Mouse (Mus musculus): ENCODE data around the gene Nck2.

Nck2 gene

DNA sequence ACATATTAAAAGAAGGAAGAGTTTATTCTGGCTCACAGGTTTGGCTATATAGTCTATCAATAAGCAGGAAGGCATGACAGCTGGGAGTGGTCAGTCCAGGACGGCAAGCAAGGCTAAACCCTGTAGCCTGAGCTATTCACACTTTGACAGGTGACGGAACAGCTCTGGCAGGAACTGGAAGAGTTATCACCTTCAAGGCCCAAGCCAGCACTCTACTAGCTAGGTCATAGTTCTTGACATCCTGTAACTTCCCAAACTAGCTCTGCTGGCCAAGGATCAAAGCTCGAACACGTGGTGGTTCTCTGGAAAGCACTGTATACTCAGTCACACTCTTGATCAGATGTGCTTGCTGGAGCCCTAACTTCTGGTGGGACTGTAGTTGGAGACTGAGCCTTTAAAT, 10.5 kb upstream of the Nck2 start:
- DNase-seq (ENCODE audit: low spot score): no peak

DNA sequence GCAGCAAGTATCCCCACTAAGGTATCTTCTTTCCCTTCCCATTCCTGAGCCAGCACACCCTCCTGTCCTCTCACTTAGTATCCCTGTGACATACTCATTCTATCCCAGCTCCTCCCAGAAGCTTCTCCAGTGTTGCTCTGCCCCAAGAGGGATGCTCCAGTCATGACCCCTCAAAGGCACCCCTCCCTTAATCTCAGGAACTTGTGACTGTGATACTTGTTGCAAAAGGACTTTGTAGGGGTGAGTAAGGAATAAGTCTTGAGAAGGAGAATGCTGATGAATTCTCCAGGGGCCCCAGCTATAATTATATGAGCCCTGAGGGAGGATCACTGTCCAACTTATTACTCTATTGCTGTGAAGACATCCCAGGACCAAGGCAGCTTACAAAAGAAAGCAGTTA, 7.8 kb upstream of the Nck2 start:
- DNase-seq (ENCODE audit: low spot score): no peak

GRCm38 (mm10) chr1:43439261-43439660, 5.1 kb upstream of the Nck2 start:
- no peak for DNase-seq (ENCODE audit: low spot score)

- no peak for DNase-seq (ENCODE audit: low spot score)
These were observed 1.8 kb upstream of the Nck2 start for GRCm38 (mm10) chr1:43442568-43442967.

DNA sequence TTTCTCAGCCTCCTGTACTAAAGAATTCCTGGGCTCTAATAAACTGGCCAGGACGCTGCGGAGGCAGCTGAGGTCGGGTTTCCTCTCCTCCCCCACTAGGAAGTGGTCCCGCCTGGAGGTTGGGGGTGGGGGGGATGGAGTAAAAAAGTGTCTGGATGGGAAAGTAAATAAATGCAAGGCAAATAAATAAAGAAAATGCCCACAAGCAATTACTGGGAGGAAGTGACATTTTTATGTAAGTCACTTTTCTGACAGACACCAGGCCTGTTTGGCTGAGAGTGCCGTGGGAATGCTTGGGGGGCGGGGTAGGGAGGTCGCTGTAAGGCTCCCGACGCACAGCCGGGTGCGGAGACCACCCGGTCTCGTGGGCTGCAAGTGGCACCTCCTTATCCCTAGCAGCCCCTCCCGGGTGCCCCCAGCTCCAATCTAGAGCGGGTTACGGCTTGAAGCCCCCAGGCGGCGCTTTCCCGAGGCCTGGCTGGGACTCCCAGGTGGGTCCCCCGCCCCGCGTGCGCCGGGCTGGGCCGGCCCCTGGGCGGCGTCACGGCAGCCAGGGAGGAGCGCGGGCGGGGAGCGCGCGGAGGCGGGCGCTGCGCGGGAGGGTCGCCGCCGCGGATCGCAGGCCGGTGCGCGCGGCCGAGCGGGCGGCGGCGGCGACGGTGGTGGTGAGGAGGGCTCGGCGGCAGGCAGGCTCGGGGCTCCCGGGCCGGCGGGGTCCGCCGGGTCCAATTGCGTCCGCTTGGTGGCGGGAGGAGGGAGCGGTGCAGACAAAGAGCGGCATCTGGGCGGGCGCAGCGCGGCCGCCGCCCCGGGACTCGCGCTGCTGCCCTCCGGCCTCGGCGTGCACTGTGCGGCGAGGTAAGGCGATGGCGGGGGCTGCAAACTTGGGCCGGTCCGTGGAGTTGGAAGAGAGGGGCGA, 1.1 kb downstream of the Nck2 start:
- peak; percentile 95 for DNase-seq (ENCODE audit: low spot score)

- DNase-seq (ENCODE audit: low spot score): peak; percentile 81
These were observed 1.7 kb downstream of the Nck2 start for GRCm38 (mm10) chr1:43446089-43446533.

DNA sequence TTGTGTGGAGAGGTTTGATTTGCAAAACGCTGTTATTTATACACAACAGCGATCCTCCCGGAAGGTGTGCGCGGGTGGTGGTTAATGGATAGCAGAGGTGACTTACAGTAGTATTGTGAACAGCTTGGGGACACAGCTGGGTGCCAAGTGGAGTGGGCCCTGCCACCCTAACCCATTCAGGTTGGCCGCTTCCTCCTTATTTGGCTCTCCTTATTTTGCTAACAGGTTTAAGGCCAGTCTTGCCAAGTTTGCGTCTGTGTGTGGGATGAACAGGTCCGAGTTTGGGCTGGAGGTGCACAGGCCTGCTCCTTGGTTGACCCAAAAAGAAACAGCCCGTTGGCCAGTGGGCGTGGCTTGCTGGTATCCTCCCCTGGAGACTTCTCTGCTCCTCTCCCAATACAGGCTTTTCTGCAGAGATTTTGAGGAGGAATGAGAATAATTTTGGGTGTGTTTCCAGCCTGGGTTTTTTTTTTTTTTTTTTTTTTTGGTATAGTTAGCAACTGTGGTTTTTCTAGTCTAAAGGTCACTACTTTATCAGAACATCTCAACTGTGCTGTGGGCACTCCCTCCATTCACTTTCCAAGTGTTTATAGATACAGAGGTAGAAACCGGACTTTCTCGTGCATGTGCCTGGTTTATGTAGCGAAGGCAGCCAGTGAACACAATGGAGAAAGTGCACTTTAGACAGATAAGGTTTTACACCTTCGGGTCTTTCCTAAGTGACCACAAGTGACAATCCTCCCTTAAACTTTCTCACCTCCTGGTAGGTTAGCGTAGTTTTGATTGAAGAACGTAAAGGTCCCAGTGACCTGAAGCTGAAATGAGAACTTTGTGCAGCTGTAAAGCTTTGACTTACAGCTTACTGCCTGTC, 2.6 kb downstream of the Nck2 start:
- peak; percentile 71 for DNase-seq (ENCODE audit: low spot score)

DNA sequence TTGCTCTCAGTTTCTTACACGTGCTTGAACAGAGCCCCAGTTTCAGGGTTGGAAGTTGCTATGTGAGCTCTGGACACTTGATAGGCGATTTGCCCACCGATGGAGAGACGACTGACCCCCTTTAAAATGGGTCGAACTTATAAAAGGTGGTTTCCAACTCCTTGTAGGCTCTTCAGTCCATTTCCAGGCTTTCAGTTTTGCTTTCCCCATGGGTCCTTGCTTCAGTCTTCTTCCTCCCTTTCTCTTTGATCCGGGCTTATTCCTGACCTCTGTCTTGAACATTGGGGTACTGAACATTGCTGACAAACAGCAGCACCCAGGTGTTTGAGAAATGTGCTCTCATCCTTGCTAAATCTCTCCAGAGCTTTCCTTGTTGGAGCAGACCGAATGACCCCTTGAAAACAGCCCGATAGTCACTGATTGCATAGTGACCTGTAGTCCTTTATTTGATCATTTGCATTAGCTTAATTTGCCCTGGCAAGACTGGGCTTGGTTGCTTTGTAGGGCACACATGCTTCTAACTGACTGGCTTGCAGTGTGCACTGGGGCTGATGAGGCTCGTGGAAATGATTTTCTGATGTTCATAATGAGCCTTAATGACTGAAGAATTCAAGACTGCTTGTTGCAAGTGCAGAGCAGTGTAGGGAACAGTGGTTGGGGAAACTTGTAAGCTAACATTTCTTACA, 3.4 kb downstream of the Nck2 start:
- DNase-seq (ENCODE audit: low spot score): no peak

- no peak for DNase-seq (ENCODE audit: low spot score)
These were observed 6.4 kb downstream of the Nck2 start for GRCm38 (mm10) chr1:43450811-43451210.

DNA sequence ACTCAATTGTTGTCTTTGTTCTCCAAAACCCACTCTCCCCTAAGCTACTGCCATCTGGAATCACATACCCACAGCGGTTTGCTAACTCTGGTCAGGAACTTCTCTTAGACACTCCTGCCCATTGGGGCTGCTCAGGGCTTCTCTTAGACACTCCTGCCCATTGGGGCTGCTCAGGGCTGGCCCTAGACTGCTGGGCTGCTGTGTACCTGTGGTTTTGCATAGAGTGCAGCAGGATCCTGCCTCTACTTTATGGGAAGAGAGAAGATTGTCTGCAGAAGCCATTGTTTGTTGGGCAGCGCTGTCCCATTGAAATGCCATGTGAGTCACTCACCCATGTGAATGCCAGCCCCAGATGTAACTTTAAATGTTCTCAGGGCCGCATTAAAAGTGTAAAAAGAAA, 9.3 kb downstream of the Nck2 start:
- no peak for DNase-seq (ENCODE audit: low spot score)

- DNase-seq (ENCODE audit: low spot score): no peak
These were observed 10.4 kb downstream of the Nck2 start for GRCm38 (mm10) chr1:43454741-43455140.

GRCm38 (mm10) chr1:43455196-43455595, 10.8 kb downstream of the Nck2 start:
- no peak for DNase-seq (ENCODE audit: low spot score)

DNA sequence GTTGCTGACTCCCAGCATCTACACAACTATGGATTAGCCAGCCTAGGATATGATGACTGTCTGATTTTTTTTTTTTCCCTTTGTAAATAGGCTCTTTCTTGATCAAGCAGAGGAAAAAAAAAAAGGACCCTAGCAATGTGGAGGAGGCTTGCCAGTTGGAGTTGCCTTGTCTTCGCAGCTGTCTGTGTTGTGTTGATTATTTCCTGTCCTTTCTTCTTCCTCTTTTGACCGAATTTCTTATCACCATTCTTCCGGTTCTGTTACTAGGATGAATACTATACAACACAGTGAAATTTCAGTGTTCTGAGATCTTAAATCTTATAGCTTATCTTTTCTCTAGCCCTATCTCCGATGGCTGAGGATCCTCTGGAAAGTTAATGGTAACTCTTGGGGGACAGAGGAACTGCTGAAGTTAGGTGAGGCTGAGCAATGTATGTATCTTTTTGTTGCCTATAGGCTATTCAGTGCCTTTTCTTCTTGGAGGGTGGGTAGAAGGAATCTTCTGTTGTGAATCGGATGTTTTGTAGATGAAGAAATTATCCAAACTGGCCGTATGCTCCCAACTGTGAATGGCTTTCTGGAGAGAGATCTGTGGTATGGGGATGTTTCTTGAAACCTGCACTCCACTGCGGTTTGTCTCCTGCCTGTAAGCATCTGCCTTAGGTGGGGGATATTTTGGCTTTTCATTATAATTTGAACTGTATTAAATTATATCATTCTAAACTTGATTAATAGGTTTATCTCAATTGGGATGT, 12.8 kb downstream of the Nck2 start:
- DNase-seq (ENCODE audit: low spot score): no peak

DNA sequence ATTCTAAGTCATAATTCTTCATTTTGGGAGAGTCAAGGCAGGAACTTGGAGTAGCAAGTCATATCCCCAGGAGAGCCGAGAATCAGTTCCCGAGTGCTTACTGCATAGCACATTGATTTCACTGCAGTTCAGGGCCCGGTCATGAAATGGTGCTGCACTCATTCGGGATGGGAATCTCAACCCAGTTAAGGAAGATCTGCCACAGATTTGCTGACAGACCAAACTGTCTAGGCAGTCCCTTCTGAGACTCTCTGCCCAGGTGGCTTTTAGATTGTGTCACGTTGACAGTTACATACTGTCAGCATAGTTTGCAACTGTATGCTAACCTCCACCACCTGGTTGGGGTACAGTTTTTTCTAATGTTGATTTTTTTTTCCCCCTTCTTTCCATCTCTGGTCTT, 16.1 kb downstream of the Nck2 start:
- no peak for DNase-seq (ENCODE audit: low spot score)

- peak; percentile 34 for DNase-seq (ENCODE audit: low spot score)
These were observed 18.3 kb downstream of the Nck2 start for GRCm38 (mm10) chr1:43462666-43463065.

GRCm38 (mm10) chr1:43463941-43464682, 19.7 kb downstream of the Nck2 start:
- DNase-seq (ENCODE audit: low spot score): no peak

- no peak for DNase-seq (ENCODE audit: low spot score)
These were observed 20.6 kb downstream of the Nck2 start for GRCm38 (mm10) chr1:43464976-43465375.

GRCm38 (mm10) chr1:43465957-43466624, 21.7 kb downstream of the Nck2 start:
- no peak for DNase-seq (ENCODE audit: low spot score)

GRCm38 (mm10) chr1:43467656-43468055, 23.3 kb downstream of the Nck2 start:
- no peak for DNase-seq (ENCODE audit: low spot score)

GRCm38 (mm10) chr1:43468207-43468606, 23.8 kb downstream of the Nck2 start:
- DNase-seq (ENCODE audit: low spot score): no peak
